Mouse (Mus musculus) spleen, adult 2 months (tissue): Measurements from ENCODE around the gene Adamts13.

Experiments
- CTCF ChIP-seq: fragments of 200-500 bp; IDR thresholded peaks from 2 replicates; pipeline ENCODE4 v1.5.1; 2011; ENCODE audit warnings: mild to moderate bottlenecking, inconsistent platforms; ENCODE audit not compliant: insufficient read depth, insufficient read length, insufficient replicate concordance; ENCODE audit errors: extremely low read depth
- POLR2A ChIP-seq: fragments of 200-500 bp; IDR thresholded peaks from 2 replicates; pipeline ENCODE4 v1.6.1; 2011; ENCODE audit warnings: low read depth, low read length, inconsistent platforms

DNA sequence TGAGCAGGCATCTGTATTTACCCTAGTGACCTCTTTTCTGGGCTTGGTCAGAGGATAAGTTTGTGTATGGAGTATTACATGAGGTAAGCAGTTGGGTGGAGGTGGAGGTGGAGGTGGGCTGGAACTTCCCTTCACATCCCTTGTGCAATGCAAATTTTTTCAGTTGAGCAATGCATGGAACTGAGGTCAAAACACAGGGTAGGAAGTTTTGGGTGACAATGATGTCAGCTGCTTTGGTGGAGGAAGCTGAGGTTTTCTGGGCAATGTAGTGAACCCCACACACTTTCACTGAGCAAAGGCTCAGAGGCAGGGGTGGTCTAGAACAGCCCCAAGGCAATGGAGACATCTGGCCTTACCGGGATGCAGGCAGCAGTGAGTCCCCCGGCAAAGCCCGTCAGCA lies 52.3 kb downstream of the Adamts13 start:
- TF ChIP-seq CTCF, result no peak
- no peak for TF ChIP-seq POLR2A
